Mouse (Mus musculus): ENCODE results near the gene Dtx2.
"Not testable (repeated sequence)": the region's sequence is repeated elsewhere in the genome, so short reads cannot be mapped to it uniquely, and the experiment has no call there.

Gene Dtx2

DNA sequence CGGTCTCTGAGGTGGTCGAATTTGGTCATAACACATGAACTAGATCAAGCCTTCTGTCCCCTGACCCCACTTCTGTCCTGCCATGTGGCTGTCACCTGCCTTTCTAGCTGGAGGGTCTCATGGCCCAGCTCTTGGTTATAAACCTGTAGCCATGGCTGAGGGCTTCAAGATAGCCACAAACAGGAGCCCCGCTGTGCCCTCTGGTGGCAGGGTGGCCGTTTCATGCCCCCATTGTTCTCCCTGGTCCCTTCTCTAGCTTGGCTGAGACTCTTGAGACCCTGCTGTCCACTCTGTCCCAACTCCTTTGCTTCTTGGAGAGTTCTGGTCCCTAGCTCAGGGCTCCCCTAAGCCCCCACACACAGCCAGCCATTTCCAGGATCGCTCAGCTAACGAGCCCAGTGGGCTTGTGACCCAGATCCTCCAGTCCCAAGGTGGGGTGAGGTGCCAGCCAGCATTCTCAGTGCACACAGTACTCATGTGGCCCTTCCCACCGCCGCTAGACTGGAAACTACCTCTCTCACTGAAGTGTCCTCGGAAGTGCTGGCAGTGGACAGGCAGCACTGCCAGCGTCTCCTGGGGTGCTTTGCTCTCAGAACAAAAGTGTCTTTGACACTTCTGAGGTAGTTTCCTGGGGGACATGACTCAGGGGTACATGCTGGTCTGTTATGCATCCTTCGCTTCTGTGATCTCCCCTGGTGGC, 33.2 kb downstream of the Dtx2 start:
- DNase-seq, result peak in 1 of 2 experiments; percentile 24

DNA sequence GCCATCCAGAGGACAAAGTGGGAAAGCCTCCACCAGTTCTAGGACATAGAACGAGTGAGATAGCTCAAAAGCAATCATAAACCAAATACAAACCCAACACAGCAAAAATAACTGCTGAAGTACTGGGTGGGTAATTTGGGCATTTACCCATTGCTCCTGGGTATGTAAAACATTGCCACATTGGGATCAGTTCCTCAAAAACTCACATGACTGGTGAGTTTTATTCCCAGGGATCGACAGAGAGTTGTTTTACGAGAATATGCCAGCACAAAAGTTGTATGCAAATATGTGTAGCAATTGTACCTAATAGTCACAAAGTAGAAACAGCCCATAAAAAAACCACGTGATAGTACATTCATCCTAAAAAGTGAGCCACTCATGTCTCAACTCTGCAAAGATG, 40.3 kb downstream of the Dtx2 start:
- no peak for DNase-seq

DNA sequence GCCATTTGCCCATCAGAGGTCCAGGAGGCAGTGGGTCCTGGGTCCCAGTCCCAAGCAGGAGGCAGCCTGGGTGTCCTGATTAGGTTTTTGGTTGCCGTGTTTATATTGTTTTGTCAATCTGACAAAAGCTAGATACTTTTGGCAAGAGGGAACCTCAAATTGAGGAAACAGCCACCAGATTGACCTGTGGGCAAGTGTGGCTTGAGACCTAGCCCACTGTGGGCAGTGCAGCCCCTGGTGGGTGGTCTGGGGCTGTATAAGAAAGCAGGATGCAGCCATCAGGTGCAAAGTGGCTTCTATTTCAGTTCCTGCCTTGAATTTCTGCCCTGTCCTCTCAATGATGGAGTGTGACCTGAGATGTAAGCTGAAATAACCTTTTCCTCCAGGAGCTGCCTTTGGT, 40.7 kb downstream of the Dtx2 start:
- no peak for DNase-seq

DNA sequence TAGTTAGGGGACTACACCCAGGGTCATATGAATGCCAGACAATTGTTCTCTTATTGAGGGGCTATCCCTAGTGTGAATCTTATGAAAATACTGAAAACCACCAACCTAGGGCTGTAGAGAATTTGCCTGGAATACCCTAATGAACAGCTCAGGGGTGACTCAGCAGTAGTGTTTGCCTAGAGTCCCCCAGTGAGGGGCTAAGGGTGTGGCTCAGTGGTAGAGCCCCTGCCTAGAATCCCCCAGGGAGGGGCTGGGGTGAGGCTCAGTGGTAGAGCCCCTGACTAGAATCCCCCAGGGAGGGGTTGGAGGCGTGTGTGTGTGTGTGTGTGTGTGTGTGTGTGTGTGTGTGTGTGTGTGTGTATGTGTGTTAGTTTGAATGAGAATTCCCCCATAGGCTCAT, 42.1 kb downstream of the Dtx2 start:
- DNase-seq, result no peak

DNA sequence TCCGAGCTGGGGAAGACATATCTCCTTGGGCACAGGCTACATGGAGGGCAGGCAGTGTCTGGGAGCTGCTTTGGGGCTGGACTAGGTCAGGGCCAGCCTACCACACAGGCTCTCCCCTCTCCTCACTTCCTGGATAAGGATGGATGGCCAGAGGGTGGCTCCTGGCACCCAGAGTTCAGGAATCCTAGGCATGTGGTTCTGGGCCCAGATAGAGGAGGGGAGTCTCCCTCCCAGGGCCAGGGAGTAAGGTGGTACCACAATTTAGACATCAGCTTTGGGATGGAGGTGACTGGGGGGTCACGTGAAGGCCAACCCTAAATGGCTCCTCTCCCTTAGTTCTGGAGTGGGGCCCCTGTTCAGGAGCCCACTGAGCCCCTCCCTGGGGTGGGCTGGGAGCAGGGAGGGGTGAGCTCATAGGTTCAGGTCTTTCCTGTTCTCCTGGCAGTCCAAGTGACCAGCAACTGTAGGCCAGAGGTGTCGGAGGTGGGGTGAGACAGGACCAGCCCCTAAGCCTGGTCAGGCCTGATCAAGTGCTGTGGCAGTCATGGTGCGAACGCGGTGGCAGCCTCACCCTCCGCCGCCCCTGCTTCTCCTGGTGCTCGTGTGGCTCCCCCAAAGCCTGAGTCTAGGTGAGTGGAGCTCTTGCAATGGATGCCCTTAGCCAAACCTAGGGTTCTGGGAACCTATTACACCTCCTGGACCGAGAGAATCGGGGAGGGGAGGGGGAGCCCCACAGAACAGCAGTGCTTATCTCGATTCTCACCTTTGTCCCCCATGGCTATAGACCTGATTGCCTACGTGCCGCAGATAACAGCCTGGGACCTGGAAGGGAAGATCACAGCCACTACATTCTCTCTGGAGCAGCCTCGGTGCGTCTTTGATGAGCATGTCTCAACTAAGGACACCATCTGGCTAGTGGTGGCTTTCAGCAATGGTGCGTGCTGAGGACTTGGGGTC, 43.9 kb downstream of the Dtx2 start, which contains the start of gene Upk3b:
Gene Upk3b, plus strand, starts transcription at position 239 of the 957 bp plus-strand sequence.
- DNase-seq, result no peak

DNA sequence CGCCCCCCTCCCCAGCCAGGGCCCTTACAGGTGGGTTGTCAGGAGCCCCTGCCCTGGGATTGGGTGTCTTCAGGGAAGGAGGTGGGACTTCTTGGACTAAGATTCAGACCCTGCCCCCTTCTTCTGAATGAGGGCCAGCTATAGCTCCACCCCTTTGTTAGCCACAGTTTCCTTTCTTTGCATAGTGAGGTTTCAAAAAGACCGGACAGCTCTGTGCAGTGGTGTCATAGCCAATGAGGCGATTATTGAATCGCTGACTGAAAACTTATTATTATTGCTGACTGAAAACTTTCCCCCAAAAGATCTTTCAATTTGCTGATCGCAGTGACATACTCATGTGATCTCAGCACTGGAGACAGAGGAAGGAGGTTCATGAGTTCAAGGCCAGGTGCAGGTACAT, 45.6 kb downstream of the Dtx2 start:
- DNase-seq, result no peak

DNA sequence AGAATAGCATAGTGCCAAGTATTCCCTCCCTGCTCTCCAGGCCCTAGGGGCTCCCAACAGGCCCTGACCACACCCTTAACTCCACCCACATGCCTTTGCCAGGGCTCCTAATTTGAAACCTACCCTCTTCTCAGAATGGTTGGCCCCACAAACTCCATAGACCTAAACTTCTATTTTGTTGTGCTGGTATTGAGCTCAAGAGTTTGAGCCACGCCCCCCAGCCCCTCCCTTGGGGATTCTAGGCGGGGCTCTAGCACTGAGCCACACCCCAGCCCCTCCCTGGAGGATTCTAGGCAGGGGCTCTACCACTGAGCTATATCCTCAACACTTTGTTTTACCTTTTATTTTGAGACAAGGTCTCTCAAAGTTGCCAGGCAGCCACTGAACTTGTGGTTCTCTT, 46.7 kb downstream of the Dtx2 start:
- DNase-seq, result no peak

DNA sequence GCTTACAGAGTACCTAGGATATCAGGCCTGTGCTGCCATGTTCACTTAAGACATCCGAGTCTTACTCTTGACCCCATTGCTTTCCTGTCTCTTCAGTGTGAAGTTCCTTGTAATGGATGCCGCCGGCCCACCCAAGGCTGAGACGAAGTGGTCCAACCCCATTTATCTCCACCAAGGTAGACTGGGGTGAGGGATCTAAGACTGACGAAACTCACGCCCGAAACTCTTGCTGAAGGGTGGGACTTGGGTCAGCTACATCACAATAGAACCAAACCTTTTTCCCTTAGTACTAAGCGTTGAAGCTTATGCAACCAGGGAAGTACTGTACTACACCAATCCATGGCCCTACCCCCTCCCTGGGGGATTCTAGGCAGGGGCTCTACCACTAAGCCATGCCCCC, 47.1 kb downstream of the Dtx2 start:
- no peak for DNase-seq

DNA sequence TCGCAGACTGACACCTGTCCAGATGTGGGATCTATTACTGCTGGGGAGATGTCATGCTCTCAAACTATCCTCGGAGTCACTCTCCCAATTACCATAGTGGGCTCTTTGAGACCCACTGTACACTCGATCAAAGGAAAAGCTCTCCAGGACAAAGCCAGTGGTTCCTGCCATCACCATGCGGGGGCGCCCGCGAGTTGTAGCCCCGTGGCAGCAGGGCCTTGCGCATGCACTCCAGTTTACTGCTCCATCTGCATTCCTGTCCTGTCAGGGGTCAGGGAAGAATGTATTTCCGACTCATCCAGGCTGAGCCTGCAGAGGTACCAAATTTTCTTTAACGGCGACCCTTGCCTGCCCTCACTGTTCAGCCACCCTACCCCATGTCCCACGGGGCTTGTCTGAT, 50.3 kb downstream of the Dtx2 start:
- peak; percentile 22 to 23 for DNase-seq

DNA sequence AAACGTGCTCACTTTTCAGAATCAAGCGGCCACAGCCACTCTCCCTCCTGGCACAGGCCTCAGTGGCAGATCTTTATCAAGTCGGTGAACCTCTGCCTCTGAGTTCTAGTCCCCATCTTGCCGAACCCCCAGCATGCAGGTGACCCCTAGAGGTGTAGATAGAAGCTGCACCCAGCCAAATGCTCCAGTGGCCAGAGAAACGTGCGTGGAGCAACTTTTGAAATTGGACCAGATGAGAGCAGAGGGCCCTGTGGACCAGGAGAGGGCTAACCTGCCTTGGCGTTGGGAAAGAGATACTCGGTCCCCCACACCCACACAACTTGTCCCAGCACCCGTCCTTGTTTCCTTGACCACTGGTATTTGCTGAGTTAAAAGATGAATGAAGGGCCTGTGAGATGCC, 50.8 kb downstream of the Dtx2 start:
- peak; percentile 30 to 31 for DNase-seq

DNA sequence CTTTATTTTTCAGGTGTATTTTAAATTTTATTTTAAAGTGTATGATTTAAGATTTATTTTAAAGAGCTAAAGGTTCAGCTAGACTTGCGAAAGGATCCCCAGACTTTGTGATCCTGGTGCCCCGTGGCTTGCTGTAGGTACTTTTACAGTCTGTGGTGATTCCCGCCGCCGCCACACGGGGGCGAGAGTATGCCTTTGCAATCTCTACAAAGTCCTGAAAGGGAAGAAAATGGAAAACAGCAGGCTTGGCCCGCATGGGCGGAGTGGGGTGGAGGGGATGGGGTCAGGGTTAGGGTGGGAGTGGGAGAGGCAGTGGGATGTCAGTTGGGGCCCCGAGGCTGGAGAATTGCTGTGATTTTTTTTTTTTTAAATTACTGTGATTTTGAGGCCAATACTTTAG, 51.4 kb downstream of the Dtx2 start:
- DNase-seq, result peak; percentile 77 to 83

DNA sequence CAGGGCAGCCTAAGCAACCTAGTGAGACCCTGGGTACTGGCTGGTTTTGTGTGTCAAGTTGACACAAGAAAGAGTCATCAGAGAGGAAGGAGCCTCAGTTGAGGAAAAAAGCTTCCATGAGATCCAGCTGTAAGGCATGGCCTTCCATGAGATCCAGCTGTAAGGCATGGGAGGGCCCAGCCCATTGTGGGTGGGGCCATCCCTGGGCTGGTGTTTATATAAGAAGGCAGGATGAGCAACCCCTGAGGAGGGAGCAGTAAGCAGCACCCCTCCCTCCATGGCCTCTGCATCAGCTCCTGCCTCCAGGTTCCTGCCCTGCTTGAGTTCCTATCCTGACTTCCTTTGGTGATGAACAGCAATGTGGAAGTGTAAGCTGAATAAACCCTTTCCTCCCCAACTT, 53.9 kb downstream of the Dtx2 start:
- not testable (repeated sequence) for DNase-seq

DNA sequence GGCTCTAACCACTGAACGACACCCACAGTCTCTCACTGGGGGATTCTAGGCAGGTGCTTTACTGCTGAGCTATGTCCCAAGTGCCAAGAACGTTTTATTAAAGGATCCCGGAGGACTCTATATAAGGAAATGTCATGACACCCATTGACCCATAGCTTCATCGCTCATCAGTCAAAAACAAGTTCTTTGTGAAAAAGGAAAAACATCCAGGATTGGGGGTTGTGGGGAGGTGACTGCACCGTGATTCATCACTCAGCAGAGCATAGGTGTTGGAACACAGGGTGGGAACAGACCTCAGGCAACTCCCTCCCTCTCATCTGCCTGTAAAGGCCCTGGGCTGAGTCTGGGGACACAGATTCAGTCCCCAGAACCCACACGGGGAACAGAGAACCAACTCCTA, 55.3 kb downstream of the Dtx2 start:
- DNase-seq, result no peak

DNA sequence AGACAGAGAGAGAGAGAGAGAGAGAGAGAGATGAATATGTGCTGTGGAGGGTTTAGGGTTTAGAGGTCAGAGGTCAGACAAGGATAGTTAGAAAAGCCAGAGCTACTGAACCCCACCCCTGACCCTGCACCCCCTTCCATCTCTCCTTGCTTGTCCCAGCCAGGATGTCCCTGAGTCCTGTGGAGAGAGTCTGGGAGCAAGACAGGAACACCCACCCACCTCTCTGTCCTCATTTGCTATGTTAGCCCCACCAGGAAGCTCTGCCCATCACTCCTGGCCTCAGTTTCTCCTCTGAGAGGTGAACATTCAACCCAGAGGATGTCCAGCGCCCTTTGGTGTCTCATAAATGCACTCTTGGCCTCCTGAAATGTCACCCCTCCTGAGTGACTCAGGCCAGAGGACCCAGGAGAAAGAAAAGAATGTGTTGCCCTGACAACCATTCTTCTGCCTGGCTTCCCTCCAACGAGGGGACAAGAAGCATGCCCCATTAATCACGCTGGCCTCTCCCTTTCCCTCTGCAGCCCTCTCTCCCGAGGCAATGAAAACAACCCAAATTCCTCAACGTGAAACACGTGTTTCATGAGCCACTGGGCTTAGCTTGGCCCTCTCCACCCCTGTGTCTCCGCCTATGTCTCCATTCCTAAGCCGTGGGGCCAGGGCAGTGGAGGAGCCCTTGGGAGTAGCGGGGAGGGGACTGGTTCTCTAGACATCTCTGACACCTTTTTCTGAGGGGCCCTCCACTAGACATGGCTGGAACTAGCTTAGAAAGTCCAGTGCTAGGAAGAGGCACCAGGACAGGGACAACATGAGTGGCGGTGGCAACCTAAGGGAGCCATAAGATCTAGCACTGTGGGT, 56.9 kb downstream of the Dtx2 start:
- DNase-seq, result no peak

DNA sequence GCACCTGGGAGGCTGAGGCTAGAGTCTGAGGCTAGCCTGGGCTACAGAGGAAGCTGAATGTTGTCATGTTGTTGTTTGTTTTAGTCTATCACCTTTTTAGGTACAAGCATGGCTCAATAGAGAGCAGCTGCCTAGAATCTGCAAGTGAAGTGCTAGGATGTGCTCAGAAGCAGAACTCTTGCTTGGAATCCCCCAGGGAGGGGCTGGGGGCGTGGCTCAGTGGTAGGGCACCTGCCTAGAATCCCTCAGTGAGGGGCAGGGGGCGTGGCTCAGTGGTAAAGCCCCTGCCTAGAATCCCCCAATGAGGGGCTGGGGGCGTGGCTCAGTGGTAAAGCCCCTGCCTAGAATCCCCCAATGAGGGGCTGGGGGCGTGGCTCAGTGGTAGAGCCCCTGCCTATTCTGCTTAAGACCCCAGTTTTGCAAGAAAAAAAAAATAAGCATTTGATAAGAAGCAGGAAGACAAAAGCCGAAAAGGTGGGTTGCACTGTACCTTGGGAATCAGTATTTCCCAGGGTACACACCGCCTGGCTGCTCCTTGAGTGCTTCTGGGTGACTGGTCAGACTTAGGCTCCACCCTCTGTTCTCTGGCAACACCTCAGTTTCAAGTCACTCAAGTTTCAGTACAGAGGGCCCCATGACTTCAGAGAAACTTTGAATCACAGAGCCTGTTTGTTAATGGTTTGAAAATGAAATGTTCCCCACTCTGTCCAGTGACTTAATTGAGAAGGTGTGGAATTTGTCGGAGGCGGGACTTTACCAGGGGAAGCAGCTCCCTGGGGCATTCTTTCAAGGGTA, 58.5 kb downstream of the Dtx2 start:
- no peak for DNase-seq

DNA sequence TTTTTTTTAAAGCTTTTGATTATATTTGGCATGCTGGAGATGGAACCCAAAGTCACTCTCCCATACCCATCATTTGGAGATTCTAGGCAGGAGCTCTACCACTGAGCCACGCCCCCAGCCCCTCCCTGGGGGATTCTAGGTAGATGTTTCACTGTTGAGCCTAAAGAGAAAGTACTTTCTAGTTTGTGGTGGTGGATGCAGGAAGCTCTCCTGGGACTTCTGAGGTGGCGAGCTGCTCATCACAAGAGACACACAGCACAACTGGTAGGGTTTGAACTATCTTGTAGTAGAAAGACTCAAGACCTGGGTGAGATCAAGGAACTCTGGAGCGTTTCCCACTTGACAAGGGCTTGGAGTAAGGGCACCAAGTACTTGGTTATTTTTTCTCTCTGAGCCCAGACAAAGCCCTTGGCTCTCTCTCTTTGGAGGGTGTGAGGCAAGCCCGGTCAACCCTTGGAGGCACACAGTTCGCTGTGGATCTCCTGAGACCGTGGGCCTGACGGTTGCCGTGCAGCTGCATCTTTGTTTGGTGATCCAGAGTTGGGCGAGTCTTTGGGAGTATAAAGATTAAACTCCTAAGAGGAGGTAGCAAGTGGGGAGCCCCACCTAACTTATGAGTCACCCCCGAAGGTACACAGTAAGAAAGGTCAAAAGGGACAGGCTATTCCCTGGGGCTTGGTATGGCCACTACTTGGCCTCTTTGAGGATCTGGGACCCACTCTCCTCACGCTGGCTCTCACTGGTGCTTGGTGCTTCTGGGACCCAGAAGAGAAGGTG, 59.9 kb downstream of the Dtx2 start, which contains the start of gene Upk3bl:
Gene Upk3bl, plus strand, starts transcription at position 192 of the 777 bp plus-strand sequence.
- DNase-seq, result no peak

DNA sequence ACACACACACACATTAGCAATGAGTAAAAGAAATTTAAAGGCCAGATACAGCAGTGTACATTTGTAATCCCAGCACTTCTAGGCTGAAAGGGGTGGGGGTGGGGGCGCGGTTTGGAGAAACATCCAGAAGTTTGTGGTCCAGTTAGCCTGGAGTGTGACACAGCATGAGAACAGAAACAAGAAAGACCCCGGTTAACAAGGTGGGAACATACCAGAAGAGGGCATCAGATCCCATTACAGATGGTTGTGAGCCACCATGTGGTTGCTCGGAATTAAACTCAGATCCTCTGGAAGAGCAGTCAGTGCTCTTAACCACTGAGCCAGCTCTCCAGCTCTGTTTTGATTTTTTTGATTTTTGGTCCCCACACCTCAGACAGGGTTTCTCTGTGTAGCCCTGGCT, 61.5 kb downstream of the Dtx2 start:
- no peak for DNase-seq

DNA sequence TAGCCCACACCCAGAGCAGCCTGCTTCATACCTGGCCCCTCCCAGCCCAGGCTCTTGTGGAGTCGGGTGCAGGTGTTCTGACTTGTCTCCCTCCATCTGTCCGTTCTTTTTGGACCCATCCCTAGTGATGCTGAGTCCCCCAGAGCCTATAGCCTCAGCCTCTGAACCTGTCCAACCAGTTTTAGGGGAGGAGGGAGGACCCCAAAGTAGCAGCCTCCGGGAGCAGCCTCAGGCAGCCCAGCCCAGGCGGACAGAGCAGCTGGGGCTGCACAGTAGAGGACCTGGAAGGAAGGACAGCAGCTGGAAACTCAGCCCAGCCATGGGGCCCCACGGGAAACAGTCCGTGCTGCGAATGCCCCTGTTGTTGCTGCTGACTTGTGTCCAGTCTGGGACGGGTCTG, 62.5 kb downstream of the Dtx2 start:
- DNase-seq, result no peak

DNA sequence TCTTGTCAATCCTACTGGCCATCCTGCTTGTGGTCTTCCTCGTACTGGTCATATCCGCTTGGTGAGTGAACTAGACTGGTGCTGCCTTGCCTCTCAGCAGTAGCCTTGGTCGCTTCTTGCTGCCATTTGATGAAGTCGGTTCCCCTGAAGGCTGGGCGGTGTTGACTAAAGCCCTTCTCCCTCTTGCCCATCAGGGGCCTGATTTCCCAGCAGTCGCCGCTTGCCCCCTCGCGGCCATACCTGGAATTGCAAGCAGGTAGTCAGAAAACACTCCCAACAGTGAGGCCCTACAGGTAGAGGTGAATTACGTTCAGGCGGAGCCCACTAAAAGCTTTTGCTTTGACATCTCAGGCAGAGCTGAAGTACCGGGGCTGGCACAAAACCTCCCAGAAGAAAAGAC, 67.0 kb downstream of the Dtx2 start:
- peak; percentile 66 to 75 for DNase-seq

DNA sequence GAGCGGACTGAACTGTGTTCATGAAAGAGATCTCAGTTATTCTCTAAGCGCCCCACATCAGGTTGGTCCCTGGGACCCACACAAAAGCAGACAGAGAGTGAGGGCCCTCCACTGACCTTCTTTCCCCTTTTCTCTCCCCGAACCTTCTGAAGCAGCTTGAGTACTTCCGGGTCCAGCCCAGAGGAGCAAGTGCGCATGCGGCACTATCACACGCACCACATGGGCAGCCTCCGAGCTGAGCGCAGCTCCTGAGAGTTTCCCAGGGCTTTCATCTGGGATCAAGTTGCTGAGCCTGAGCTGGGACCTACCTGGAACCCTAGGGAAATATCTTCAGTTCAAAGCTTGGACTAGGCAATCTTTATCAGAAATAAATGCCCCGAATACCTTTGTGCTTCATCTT, 69.3 kb downstream of the Dtx2 start:
- no peak for DNase-seq

DNA sequence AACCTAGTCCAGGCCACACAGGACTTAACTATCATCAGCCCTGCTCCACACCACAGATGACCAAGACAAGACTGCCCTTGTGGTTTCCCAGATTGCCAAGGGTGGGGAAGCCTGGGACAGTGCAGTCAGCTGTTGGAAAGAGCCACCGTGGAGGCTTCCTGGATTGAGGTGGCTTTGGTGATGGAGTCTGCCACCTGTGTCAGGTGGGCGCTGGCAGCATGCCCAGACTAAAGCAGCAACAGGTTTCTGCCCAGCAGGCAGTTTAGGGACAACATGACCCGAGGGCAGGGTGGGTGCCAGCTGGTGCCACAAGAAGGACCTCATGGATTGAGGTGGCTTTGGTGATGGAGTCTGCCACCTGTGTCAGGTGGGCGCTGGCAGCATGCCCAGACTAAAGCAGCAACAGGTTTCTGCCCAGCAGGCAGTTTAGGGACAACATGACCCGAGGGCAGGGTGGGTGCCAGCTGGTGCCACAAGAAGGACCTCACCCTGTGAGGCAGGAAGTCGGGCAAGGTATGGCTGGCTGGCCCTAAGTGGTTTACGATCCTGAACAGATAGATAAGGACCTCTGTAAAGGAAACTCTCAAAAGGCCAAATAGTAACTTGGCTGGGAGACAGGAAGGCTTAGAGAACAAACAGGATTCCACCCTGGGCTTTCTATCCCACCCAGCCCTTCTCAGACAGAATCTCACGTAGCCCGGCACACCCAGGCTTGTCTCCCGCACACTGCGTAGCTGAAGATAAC, 72.0 kb downstream of the Dtx2 start:
- not testable (repeated sequence) for DNase-seq
